Mouse (Mus musculus): Measurements from ENCODE around the gene Gm21852.
"Not testable (repeated sequence)": the region's sequence is repeated elsewhere in the genome, so short reads cannot be mapped to it uniquely, and the experiment has no call there.

The Gm21852 gene

GRCm38 (mm10) chrY:40651896-40652295, at the start of gene Gm21852:
Gene Gm21852 (minus strand): TSS chrY:40651996.
- not testable (repeated sequence) for DNase-seq

Measured in kidney, adult 11 months (tissue).